Mouse (Mus musculus) forebrain, embryonic 13.5 days (tissue): ENCODE results near the gene Car2. TPM values are rescaled to one million over a fixed set of nuclear protein-coding genes. Genes with fewer than 3 reads are reported as not detected.

Experiments
- polyA plus RNA-seq: library from polyadenylated mRNA; unstranded; fragments of >200 nt; fragmentation: Nextera tagmentation; extraction: Ambion mirVana; gene quantifications from 2 replicates; pipeline ENCODE4 v1.2.1, GENCODE M21; 2015

Car2 gene
- polyA plus RNA-seq, 1 experiment from 2014 or later: 24.2 TPM

Other genes with a start within 250 kb of the Car2 start
- 0.58 and 0.77 TPM in 2 replicates for gene Car13, start 244.5 kb upstream of the Car2 start, polyA plus RNA-seq
- gene Car1, start 77.9 kb upstream of the Car2 start, polyA plus RNA-seq: not detected in 2 replicates
- gene Car3, start 22.8 kb upstream of the Car2 start, polyA plus RNA-seq: 1.6 and 1.8 TPM in 2 replicates